Comparison of ENCODE assay signal across 8 mouse cellular contexts in the genomic region with DNA sequence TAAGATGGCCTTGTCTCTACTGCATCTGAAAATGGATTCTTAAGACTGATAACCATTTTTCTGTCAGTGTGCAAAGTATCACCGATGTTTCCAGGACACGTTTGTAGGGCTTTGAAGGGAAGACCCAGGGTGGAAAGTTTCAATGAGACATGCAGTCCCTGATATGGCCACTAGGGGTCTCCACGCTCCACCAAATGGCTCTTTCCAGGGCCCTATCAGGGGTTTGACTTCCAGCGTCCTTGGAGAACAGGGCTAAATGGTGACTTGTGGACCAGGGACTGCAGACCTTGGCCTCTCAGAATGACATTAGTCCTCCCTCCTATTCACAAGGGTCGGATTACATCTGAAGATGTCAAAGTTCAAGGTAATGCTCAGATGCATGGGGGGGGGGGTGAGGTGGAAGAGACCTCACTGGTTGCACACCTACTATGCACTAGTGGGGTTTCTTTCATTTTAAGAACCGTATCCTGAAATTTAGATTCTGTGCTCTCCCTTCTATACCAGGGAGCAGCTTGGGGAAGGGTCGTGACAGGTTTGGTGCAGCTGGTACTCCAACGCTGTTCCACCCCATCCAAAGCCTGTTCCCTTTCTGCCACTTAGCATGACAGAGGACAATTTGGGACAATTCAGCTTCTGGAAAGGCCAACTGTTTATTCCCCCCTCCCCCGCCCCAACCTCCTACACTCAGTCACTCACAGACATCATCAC. TPM values are rescaled to one million over a fixed set of nuclear protein-coding genes. Genes with fewer than 3 reads are reported as not detected.
A peak's percentile ranks its signal among the peaks of the same experiment; 100 is the strongest.
DNase-seq lines count a peak whose midpoint lies in the region; ATAC-seq and TF ChIP-seq lines count a peak whose summit lies in the region.

No protein-coding gene starts in this region.

- TF ChIP-seq CTCF in cortical plate, adult 2 months (IDR thresholded peaks at IDR 0.05; ENCODE audit: extremely low read depth, insufficient read depth, low read length) = peak; percentile 94
- peak; percentile 92 for TF ChIP-seq CTCF in testis, adult 2 months (IDR thresholded peaks at IDR 0.05; ENCODE audit: control insufficient read depth, insufficient read depth, insufficient replicate concordance, low read depth, low read length)

- H3K4me3 ChIP-seq in cortical plate, adult 2 months (ENCODE audit: insufficient read depth, low read length) = no peak overlapping the region
- no peak overlapping the region for H3K4me3 ChIP-seq in limb, embryonic 14.5 days (replicated peaks; ENCODE audit: low read length)
- H3K4me3 ChIP-seq in testis, adult 2 months (ENCODE audit: control insufficient read depth, low read depth, low read length) = no peak overlapping the region

- H3K4me1 ChIP-seq in cortical plate, adult 2 months (ENCODE audit: control insufficient read depth, insufficient read depth, low read length) = peaks cover 4% of the 10 kb centered on the region; the same call in 1 of the 2 replicates
- H3K4me1 ChIP-seq in limb, embryonic 14.5 days (ENCODE audit: control insufficient read depth, insufficient read depth, low read length) = no peaks in the 10 kb centered on the region; the same call in 1 of the 2 replicates
- no peaks in the 10 kb centered on the region for H3K4me1 ChIP-seq in testis, adult 2 months (ENCODE audit: control insufficient read depth, insufficient read depth, low read length)

- H3K27ac ChIP-seq in cortical plate, adult 2 months (ENCODE audit: insufficient read depth, low read length) = no peak overlapping the region
- no peak overlapping the region for H3K27ac ChIP-seq in limb, embryonic 14.5 days (replicated peaks; ENCODE audit: low read depth, low read length)
- H3K27ac ChIP-seq in testis, adult 2 months (ENCODE audit: control insufficient read depth, insufficient read depth, low read depth, low read length) = no peak overlapping the region

- no peaks in the 10 kb centered on the region for H3K9me3 ChIP-seq in limb, embryonic 14.5 days (ENCODE audit: control insufficient read depth, low read length)

- ATAC-seq in limb, embryonic 14.5 days (ENCODE audit: low FRiP score, low read depth) = no peak

- 38% methylated on average over 9 of the region's 9 CpGs for WGBS in limb, embryonic 14.5 days

- H3K36me3 ChIP-seq in limb, embryonic 14.5 days (ENCODE audit: control insufficient read depth, insufficient read depth, low read length) = no peaks in the 10 kb centered on the region
- H3K36me3 ChIP-seq in testis, adult 2 months (ENCODE audit: control insufficient read depth, insufficient read depth, low read length) = no peaks in the 10 kb centered on the region

- no peak for TF ChIP-seq POLR2A in cortical plate, adult 2 months (IDR thresholded peaks at IDR 0.05; ENCODE audit: extremely low read depth, insufficient read depth, low read length)
- no peak for TF ChIP-seq POLR2A in limb, embryonic 14.5 days (IDR thresholded peaks at IDR 0.05; ENCODE audit: borderline replicate concordance, extremely low read depth, insufficient read depth, insufficient read length)
- no peak for TF ChIP-seq POLR2A in testis, adult 2 months (IDR thresholded peaks at IDR 0.05; ENCODE audit: control insufficient read depth, low read depth, low read length)

- H3K9ac ChIP-seq in limb, embryonic 14.5 days (ENCODE audit: low read depth, low read length, severe bottlenecking) = no peak overlapping the region

- H3K4me2 ChIP-seq in limb, embryonic 14.5 days (replicated peaks; ENCODE audit: low read depth, low read length, severe bottlenecking) = no peak overlapping the region

- no peaks in the 10 kb centered on the region for H3K27me3 ChIP-seq in limb, embryonic 14.5 days (ENCODE audit: control insufficient read depth, insufficient read depth, low read length)
- no peaks in the 10 kb centered on the region for H3K27me3 ChIP-seq in testis, adult 2 months (ENCODE audit: control insufficient read depth, insufficient read depth, low read length)

- peak; percentile 51 for DNase-seq in A20 (ENCODE audit: low read depth, low spot score)
- DNase-seq in T-cell, adult 2 months (ENCODE audit: low spot score) = peak; percentile 2
- DNase-seq in gastrocnemius, postnatal 10 days = peak; percentile 72
- DNase-seq in kidney, adult 9 months = peak; percentile 59
- peak; percentile 73 for DNase-seq in limb, embryonic 14.5 days (ENCODE audit: low spot score)
- peak; percentile 11 to 29 for DNase-seq in natural killer cell, adult 2 months (ENCODE audit: low spot score in 2 of 2)

RNA-seq across cellular contexts. Expression of a gene that starts 29.0 kb away (rescaled TPM):
- polyA plus RNA-seq in cortical plate, adult 2 months (2012; rRNA removed) = 69.9 and 75.1 TPM in 2 replicates
- total RNA-seq in gastrocnemius, postnatal 10 days (2021) = 1 to 10 TPM; 8.9 to 9.3 TPM
- 8.1 and 11.1 TPM in 2 replicates for polyA plus RNA-seq in limb, embryonic 14.5 days (2012; rRNA removed)
- polyA plus RNA-seq in limb, embryonic 14.5 days (2014; fragmentation: Nextera tagmentation; extraction: Ambion mirVana) = 2.4 and 2.8 TPM in 2 replicates
- polyA plus RNA-seq in testis, adult 2 months (2012; rRNA removed) = 1.7 and 1.8 TPM in 2 replicates

RNA-seq across cellular contexts. Expression of a gene that starts 55.2 kb away (rescaled TPM):
- 213 and 252 TPM in 2 replicates for polyA plus RNA-seq in cortical plate, adult 2 months (2012; rRNA removed)
- 1 to 10 TPM; 3.5 TPM for total RNA-seq in gastrocnemius, postnatal 10 days (2021)
- 5.0 and 5.5 TPM in 2 replicates for polyA plus RNA-seq in limb, embryonic 14.5 days (2012; rRNA removed)
- 2.0 and 2.2 TPM in 2 replicates for polyA plus RNA-seq in limb, embryonic 14.5 days (2014; fragmentation: Nextera tagmentation; extraction: Ambion mirVana)
- 10.9 and 11.0 TPM in 2 replicates for polyA plus RNA-seq in testis, adult 2 months (2012; rRNA removed)

Comparison
In these comparisons a context has a peak if more than half of its experiments do, and no peak if none do; other contexts are left out.
1. DNase-seq: peak in every context shown above with its lines; median percentile 73 in limb, embryonic 14.5 days; 72 in gastrocnemius, postnatal 10 days; 59 in kidney, adult 9 months; 51 in A20; 20 in natural killer cell, adult 2 months; 2 in T-cell, adult 2 months.
2. RNA of a gene that starts 55.2 kb away (polyA plus RNA-seq): 213 to 252 TPM in cortical plate, adult 2 months; 10.9 to 11.0 TPM in testis, adult 2 months and 2.0 to 5.5 TPM in limb, embryonic 14.5 days; every median in the first group is over 10 times any median in the second.